Mouse (Mus musculus): ENCODE measurements at regions not wholly inside any gene's neighbourhood (a gene's known extent, or its start where the extent isn't known, plus 50 kb on each side); places are given as distances from the start of the nearest gene placed in this dataset.

DNA sequence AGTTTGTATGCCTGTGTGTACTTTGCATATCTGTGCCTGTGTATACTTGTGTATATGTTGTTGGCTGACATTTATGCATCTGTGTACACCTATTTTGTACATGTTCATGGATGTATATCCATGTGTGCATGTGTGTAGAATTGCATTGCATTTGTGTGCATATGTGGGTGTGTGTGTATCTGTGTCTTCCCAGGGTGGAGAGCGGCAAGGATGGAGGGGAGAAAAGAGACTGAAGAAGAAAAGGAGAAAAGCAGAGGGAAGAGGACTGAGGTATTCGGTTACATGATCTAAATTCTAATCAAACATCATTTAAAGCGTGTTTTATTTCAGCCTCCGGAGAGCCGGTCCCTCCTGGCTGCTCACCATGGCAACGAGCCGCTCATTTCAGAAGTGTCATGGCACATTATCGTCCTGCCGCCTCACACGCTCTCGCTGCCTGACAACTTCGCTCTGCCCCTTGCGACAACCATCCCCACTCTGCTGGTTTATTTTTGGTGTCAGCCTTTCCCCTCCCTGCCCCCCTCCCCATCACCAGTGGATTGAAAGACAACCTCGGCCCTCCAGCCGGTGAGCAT is 58.6 kb downstream of the Mrm1 start:
- in situ Hi-C loops (cut with MboI; ENCODE audit: low pct_unique_long_range_greater_than_20kb in 1 of 2, low sequenced_read_pairs in 2 of 2, unreplicated experiment in 1 of 2): no loop called here

DNA sequence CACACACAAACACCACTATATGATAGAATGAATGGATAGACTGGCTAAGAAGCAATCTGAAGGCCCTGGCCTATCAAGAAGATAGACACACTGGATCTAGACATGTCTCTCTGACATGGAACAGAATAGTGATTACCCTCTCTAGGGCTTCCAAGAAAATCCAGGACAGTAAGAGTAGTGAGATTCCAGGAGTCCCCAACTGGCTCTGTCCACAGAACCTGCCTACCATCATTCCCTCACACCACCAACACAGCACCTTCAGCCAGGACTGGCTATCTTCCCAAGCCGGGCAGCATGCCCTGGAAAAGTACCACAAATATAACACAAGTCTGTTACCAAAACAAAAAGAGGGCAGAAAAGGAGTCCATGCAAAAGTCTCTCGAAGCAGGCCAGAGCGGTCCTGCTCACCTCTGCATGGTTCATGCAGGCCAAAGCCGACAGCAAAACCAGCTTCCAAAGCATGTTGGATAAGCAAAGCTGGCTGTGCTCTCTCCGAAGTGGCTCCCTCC is 59.8 kb downstream of the Mrm1 start:
- in situ Hi-C loops (cut with MboI; ENCODE audit: low pct_unique_long_range_greater_than_20kb in 1 of 2, low sequenced_read_pairs in 2 of 2, unreplicated experiment in 1 of 2): no loop called here

DNA sequence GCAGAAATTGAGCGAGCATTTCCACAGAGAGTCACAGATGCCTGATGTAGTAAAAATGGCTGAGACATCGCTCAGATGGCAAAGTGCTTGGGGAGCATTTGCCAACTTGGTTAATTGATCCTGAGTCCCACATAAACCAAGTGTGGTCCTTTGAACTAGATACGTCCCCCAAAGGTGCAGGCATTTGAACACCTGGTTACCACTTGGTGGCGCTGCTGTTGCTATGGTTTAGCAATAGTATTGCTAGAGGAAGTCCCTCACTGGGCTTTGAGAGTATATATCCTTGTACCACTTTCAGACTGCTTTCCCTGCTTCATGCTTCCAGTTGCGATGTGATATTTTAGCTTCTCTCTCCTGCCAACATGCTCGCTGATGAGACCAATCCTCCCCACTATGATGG is 67.3 kb downstream of the Mrm1 start:
- in situ Hi-C loops (cut with MboI; ENCODE audit: low pct_unique_long_range_greater_than_20kb in 1 of 2, low sequenced_read_pairs in 2 of 2, unreplicated experiment in 1 of 2): no loop called here

DNA sequence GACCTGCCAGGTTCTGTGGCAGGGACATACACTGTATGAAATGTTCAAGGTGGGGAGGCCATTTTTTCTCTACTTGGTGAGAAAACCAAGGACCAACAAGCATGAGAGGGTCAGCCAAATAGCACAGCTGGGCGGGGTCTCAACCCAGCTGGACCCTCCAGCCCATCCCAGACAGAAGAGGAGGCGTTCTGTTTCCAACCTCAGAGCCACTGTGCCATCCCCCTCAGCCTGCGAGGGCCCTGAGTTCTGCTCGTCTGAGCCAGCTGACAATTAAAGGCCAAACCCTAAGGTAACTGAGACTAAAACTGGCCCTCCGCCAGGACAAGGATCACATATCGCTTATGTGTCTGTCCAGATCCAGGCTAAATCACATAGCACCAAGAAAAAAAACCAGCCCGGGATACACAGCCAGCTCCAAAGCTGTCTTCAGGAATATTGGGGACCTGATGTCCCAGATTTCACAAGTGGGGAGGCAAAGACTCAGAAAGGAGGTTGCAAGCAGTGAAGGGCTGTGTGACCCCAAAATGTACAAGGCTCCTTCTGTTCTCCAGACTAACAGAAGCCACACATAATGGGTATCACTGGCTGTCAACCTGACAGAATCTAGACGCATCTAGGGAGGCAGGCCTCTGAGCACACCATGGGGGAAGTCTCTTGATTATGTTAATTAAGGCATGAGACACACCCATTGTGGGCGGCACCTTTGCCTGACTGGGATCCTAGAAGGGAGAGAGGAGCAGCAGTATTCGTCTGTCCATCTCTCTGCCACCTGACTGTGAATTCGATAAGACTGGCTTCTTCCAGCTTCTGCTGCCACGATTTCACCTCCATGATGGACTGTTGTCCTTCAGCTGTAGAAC is 69.6 kb downstream of the Mrm1 start:
- in situ Hi-C loops (cut with MboI; ENCODE audit: low pct_unique_long_range_greater_than_20kb in 1 of 2, low sequenced_read_pairs in 2 of 2, unreplicated experiment in 1 of 2): no loop called here

DNA sequence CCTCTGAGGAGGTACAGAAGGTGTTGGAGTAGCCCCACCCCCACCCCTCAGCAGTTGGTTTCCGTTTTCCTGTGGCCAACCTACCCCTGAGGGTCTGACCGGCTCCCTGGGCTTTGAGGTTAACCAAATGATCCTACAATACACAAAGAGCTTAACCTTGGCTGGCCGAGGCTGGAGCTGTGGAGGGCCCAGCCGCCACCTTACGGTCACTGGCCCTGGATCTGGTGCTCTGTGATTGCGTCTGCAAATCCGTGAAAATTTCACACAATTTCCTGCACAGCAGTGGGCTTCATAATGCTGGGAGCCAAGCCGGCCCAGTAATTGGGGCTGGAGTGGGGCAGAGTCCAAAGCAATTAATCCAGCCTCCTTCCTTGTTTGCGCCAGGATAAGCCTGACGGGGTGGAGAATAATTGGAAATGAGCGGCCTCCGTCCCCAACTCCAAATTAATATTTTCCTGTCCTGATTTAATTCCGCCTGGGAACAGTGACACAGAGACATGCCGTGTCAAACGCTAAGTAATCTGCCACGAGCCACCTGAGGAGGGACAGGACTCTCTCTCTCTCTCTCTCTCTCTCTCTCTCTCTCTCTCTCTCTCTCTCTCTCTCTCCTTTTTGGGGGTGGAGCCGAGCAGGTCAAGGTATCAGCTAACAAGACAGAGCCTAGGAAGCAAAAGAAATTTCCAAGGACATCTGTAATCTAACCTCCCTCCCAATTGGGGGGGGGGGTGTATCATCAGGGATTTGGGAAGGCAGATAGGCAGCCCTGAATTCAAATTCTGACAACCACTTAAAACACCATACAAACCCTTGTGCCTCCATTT is 80.3 kb downstream of the Mrm1 start:
- in situ Hi-C loops (cut with MboI; ENCODE audit: low pct_unique_long_range_greater_than_20kb in 1 of 2, low sequenced_read_pairs in 2 of 2, unreplicated experiment in 1 of 2): no loop called here

DNA sequence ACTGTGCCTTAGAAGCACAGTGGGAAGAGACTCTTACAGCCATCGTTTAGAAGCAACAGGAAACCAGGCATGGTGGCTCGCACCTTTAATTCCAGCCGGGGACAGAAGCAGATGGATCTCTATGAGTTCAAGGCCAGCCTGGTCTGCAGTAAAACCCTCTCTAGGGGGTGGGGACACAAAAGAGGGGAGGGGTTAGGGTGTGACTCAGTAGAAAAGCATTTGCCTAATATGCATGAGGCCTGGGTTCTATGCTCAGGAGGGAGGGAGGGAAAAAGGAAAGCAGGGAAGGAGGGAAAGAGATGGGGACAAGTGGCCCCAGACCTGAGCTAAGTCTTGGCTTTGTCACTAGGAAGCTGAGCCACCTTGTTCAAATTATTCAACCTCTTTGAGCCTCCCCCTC is 81.2 kb downstream of the Mrm1 start:
- in situ Hi-C loops (cut with MboI; ENCODE audit: low pct_unique_long_range_greater_than_20kb in 1 of 2, low sequenced_read_pairs in 2 of 2, unreplicated experiment in 1 of 2): no loop called here

DNA sequence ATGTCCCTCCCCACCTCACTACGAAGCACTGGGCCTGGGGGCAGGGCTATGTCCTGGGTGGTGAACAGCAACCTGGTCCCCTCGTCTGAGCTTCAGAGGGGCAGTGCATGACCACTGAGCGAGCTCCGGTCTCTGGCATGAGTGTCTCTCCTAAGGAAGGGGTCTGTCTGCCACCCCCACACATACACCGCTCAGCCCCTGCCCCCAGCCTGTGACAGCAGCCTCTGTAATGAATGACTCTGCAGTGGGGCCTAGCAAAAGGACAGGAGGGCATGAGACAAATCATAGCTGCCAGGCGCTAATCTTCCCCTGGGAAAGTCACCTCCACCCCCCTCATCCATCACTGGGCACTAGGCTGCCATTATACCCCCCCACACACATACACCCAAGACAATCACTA is 87.4 kb downstream of the Mrm1 start:
- in situ Hi-C loops (cut with MboI; ENCODE audit: low pct_unique_long_range_greater_than_20kb in 1 of 2, low sequenced_read_pairs in 2 of 2, unreplicated experiment in 1 of 2): no loop called here

DNA sequence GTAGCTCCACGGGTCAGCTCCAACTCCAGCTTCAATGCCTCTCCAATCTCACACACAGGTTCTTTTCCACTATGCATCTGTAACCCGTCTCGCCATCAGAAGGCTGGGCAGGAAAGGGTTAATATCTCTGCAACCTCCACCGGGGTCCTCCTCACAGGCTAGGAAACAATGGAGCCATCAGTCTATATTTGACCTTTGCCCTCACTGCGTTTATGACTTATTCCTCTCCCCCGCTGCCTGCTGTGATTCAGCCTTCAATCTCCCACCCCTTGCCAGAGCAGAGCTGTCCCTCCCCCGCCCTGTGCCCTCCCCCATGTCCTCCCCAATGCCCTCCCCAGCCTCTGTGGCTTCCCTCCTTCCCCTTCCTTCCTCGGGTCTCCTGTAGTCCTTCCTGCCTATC is 89.1 kb downstream of the Mrm1 start:
- in situ Hi-C loops (cut with MboI; ENCODE audit: low pct_unique_long_range_greater_than_20kb in 1 of 2, low sequenced_read_pairs in 2 of 2, unreplicated experiment in 1 of 2): no loop called here

DNA sequence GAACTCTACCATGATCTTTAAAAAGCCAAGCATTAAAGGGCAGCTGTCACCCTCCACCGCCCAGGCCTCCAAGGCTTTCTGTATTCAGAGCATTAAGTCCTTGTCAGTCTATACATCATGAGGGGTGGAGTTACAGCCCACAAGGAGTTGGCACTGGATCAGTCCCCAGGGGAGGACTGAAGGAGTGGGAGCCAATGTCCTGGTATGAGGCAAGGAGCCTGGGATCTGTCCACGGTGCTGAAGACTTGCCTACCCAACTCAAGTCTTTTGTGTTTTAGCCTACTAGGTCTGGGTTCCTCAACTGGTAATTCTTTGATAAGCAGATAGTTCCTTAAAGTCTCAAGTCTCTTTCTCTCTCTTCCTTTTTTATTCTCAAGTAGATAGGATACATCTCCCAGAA is 90.1 kb downstream of the Mrm1 start:
- in situ Hi-C loops (cut with MboI; ENCODE audit: low pct_unique_long_range_greater_than_20kb in 1 of 2, low sequenced_read_pairs in 2 of 2, unreplicated experiment in 1 of 2): no loop called here

DNA sequence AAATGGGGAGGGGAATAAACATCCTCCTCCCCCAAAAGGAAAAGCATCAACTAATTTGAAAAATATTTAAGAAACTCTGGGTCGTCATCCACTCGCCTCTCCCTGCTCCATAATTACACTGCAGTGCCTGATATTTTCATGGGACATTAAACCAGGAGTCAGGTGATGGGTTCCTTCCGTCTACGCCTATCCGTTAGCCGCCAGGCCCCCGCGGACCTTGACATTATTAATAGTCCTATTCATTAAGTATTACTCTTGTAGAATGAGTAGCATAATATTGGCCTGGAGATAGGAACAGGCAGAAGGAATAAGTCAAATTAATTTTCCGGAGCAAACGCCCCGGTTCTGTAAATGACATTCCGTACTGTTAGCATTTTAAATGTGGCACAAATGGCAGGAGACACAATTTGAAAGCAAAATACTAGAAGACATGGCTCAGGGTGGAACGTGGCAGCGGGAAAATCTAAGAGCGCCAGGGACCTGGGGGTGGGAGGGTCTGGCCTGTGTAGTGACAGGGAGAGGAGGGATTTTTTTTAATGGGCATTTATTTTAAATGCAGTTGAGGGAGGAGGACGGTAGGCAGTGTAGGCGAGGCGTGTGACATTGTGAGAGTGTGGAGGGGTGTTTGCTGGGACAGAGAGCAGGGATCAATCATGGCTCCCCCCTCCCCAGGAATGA is 93.2 kb downstream of the Mrm1 start:
- in situ Hi-C loops (cut with MboI; ENCODE audit: low pct_unique_long_range_greater_than_20kb in 1 of 2, low sequenced_read_pairs in 2 of 2, unreplicated experiment in 1 of 2): no loop called here

DNA sequence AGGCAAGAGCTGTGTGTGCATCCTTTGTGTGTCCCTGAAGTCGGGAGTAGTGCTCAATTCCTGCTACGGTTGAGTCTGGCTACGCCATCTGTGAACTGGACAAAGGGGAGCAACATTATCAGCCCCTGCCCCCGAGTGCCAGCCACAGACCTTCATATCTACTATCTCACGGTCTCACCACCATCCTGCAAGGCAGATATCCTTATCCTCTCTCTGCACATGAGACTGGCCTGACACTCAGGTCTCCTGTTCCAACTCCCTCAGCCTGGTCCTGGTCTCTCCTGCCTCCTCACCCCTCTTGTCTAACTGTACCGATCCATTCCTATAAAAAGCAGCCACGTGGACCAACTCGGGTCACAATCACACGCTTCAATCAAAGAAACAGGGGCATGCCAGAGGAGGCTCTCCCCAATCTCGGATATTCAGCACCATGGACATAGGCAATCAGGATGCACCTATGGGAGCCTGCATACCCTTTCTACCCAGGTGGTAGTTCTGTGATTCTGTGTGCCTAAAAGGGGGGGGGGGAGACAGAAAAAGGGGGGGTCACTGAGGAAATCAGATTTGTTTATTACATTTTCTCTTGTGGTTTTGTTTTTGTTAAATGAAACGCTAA is 94.0 kb downstream of the Mrm1 start:
- in situ Hi-C loops (cut with MboI; ENCODE audit: low pct_unique_long_range_greater_than_20kb in 1 of 2, low sequenced_read_pairs in 2 of 2, unreplicated experiment in 1 of 2): no loop called here

DNA sequence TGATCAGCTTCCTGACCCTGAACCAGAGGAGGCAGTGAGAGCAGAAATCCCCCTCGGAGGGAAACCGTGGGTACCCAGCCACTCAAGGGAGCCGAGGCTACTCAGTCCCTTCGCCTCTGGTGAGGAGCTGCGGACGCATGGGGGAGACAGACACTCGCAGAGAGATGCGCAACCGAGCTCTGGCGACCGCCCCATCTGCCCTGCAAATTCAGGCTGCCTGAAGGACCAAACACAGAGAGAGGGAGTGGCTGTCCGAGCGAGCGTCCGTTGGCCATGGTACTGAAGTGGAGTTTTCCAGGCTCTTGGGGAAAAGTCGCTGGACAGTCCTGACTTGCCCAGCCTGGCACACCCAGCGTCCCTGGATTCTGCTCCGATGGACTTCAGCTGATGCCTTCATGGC is 95.2 kb downstream of the Mrm1 start:
- in situ Hi-C loops (cut with MboI; ENCODE audit: low pct_unique_long_range_greater_than_20kb in 1 of 2, low sequenced_read_pairs in 2 of 2, unreplicated experiment in 1 of 2): no loop called here

DNA sequence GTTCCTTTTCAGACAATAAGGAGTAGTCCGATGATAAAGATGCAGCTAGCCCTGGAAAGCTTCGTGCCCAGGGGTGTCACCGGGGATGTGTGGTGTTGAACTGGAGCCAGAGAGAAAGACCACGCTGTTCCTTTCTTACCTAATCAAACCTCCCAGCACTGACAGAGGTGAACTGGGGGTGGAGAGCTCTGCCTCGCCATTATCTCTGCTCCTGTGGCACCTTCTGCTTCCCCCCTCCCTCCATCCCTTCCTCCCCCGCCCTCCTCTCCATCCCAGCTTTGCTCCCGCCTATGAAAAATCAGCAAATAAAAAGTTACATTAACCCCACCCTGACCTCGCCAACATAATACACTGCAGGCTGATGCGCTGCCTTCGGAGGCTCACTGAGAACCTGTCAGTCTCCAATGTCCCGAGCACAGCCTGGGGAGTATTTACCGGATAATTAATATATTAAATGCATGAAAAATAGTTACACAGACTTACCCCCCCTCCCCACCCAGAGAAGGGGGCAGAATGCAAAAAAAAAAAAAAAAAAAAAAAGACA is 96.6 kb downstream of the Mrm1 start:
- in situ Hi-C loops (cut with MboI; ENCODE audit: low pct_unique_long_range_greater_than_20kb in 1 of 2, low sequenced_read_pairs in 2 of 2, unreplicated experiment in 1 of 2): no loop called here

DNA sequence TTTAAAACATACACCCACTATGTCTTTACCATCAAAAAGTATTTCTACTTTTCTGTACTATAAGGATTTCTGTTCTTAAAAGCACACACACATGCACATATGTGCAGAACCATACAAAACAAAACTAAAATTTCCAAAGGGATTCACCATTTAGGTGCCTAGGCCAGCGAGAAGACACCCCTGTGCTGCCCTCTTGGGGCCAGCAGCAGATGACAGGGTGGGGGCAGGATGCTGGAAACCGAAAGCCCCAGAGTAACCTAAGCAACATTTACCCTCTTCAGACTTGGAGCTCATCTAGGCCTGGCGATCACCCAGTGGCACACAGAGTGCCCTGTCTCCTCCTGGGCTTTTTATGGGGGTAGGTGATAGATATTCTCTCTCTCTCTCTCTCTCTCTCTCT is 97.3 kb downstream of the Mrm1 start:
- in situ Hi-C loops (cut with MboI; ENCODE audit: low pct_unique_long_range_greater_than_20kb in 1 of 2, low sequenced_read_pairs in 2 of 2, unreplicated experiment in 1 of 2): no loop called here

DNA sequence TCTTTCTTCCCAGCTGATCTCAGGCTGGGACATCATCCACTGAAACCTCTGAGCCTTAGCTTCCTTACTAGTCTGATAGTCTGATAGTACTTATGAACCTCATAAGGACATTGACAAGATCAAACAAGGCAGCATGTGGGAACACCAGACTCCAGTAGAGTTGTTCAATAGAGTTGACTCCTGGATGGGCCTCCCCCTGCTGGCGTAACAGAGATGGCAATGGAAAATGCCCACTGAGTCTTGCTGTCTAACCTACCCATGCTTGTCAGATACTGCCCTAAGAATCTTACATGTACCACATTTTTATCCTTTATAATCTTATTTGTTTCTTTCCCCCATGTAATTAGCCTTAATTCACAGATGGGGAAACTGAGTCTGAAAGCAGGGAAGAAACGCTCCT is 98.2 kb downstream of the Mrm1 start:
- in situ Hi-C loops (cut with MboI; ENCODE audit: low pct_unique_long_range_greater_than_20kb in 1 of 2, low sequenced_read_pairs in 2 of 2, unreplicated experiment in 1 of 2): no loop called here

DNA sequence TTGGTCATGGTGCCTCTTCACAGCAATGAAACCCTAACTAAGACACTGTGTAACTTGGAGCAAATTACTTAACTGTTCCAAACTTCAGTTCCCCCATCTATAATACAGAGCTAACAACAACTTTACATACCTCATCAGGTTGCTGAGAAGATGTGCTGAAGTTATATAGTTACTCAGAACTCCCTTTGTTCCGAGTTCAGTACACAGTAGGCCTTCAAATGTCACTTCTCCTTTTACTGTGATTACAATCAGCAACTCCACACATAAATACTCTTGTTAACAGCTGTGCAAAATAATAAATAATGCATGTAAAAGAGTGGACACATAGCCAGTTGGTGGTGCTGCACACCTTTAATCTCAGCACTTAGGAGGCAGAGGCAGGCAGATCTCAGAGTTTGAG is 99.5 kb downstream of the Mrm1 start:
- in situ Hi-C loops (cut with MboI; ENCODE audit: low pct_unique_long_range_greater_than_20kb in 1 of 2, low sequenced_read_pairs in 2 of 2, unreplicated experiment in 1 of 2): no loop called here

DNA sequence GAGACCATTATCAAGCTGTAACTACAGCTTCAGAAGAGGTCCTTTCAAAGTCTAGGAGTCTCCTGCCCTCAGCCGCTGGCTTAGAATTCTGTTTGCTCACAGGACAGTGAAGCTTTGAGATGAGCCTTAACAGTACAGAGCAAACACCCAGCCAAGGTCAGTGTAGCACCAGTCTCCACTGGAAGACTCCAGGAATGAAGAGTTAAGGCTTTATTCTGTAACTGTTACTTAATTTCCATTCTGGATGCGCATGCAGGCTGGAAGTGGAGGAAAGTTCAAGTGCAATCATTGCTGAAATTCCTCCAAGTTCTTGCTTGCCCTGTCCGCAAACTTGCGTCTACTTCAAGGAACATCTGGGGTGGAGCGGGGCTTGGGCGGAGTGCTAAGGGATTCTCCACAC is 106.6 kb downstream of the Mrm1 start:
- in situ Hi-C loops (cut with MboI; ENCODE audit: low pct_unique_long_range_greater_than_20kb in 1 of 2, low sequenced_read_pairs in 2 of 2, unreplicated experiment in 1 of 2): loop anchor here in 1 of 2 experiments (5.0 kb wide), 1 partner anchor 85 kb away; no protein-coding TSS in a partner anchor

DNA sequence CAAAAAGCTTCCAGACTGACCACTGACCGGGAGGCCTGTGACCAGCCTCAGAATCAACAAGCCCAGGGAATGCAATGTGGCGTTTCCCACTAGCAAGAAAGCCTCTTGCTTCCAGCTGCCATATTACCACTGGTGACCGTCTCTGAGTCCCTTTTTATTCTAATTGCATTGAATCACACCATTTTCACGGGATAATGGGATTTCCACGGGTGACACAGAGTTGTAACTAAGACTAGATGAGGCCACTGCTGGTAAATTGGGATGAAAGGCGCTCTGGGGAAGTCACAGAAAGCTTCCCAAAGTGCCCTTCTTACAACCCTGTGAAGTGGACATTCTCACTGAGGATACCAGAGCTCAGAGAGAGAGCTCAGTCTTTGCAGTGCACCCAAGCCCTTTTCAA is 107.4 kb downstream of the Mrm1 start:
- in situ Hi-C loops (cut with MboI; ENCODE audit: low pct_unique_long_range_greater_than_20kb in 1 of 2, low sequenced_read_pairs in 2 of 2, unreplicated experiment in 1 of 2): loop anchor here in 1 of 2 experiments (5.0 kb wide), 1 partner anchor 85 kb away; no protein-coding TSS in a partner anchor
